Mouse (Mus musculus) brain, embryonic 14.5 days (tissue): ENCODE data around the gene Rhoa.

ENCODE experiments used
- CTCF ChIP-seq: fragments of 200-500 bp; IDR thresholded peaks from 2 replicates; pipeline ENCODE4 v1.5.1; 2012; ENCODE audit warnings: inconsistent platforms, mild to moderate bottlenecking, moderate library complexity, borderline replicate concordance; ENCODE audit not compliant: insufficient read depth, insufficient read length; ENCODE audit errors: extremely low read depth
- POLR2A ChIP-seq: fragments of 200-500 bp; IDR thresholded peaks from 2 replicates; pipeline ENCODE4 v1.6.1; 2012; ENCODE audit warnings: mild to moderate bottlenecking, inconsistent platforms, borderline replicate concordance; ENCODE audit not compliant: poor library complexity, insufficient read depth, insufficient read length, severe bottlenecking; ENCODE audit errors: extremely low read depth

- no peak for TF ChIP-seq CTCF
- TF ChIP-seq POLR2A: no peak
These were observed 19.9 kb downstream of the Rhoa start for GRCm38 (mm10) chr9:108325811-108326210.
